Mouse (Mus musculus): ENCODE results near the gene Fzd4.

Gene Fzd4

DNA sequence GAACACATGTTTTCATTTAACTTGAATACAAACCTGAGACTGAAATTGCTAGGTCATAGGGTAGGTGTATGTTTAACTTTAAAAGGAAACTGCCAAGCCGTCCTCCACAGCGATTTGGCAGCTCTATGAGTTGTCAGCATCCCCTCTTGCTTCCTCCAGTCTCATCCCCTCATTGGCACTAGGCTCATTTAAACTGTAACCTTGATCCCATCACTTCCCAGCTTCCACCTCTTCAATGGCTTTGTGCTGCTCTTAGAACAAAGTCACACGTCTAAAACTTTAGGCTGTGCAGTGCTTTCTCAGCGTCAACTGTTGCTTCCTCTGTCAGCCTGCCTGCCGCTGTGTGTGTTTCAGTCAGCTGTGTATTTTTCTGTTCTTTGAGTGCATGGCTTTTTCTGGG, 22.9 kb downstream of the Fzd4 start:
- DNase-seq (ENCODE audit: low spot score in 2 of 2): no peak

DNA sequence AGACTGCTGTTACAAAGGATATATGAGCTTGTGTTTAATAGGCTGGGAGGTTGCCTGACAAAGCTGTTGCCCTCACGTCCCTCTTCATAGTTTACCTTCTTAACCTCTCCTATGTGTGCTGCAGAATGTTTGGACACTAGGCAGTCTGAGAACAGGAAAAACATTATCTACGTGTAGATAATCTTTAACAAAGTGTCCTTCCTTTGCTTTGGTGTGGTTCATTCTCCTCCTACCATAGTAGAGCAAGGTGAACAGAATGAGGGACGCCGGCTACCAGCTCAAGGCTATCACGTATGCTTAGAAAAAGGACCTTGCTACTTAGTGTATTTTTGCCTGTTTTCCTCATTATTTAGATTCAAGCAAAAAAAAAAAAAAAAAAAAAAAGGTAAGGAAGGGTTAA, 24.6 kb downstream of the Fzd4 start:
- no peak for DNase-seq (ENCODE audit: low spot score in 2 of 2)

DNA sequence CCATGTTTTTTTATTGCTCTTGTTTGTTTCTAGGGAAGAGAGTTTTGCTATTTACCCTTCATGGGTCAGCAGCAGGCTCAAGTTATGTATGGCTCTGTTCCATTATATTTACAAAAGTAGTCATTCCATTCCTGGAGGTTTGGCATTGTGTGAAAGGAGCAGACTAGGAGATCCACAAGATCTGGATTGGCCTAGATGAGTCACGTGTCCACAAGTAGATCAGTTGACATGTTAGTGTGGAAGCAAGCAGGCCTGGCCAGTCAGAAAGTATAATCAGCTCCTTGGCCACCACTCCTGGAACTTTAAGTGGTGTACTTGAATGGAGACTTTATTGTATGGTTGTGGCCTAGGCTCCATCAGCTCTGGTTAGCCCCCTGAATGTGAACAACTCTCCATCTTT, 25.2 kb downstream of the Fzd4 start:
- DNase-seq (ENCODE audit: low spot score in 2 of 2): no peak

DNA sequence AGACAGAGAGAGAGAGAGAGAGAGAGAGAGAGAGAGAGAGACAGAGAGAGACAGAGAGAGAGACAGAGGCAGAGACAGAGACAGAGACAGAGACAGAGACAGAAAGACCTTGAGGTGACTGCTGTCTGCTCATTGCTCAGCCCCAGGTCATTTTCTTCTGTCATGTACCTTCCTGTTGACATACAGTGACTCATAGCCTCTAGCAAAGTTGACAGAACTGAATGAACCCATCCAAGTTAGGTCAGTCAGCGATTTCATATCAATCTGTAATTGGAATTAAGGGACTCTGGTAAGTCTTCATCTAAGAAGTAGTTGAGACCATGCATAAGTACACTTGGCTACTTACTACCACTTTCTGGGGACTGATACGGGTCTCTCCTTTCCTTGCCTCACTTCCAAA, 27.0 kb downstream of the Fzd4 start:
- no peak for DNase-seq (ENCODE audit: low spot score in 2 of 2)

DNA sequence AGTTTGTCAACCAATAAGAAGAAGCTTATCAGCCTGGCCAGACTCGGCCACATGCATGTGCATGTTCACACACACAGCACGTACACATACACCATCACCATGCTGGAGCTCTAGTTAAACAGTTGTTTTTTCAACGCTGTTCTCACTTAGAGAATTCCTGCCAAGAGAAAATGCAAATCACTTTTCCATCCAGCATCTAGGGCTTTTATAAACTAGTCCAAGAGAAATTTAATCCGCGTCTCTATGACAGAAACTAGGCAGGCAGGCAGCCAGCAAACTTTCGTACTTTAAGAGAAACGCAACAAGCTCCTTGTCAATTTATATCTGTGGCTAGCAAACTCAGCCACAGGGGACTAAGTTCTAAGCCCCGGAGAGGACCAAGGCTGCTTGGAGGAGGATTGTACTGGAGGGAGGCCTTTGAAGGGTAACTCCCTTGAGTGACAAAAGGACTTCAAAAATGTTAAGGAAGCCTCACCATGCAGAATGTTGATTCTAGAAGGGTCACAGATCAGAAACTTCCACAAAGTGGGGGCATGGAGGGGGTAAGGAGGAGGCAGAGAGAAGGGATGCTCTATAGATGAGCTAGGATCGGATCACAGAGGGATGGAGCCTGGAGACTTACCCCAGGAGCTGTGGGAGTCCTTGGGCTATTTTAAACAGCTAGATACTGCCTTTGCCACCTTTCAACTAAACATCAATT, 29.2 kb downstream of the Fzd4 start:
- DNase-seq (ENCODE audit: low spot score in 2 of 2): peak; percentile 25

DNA sequence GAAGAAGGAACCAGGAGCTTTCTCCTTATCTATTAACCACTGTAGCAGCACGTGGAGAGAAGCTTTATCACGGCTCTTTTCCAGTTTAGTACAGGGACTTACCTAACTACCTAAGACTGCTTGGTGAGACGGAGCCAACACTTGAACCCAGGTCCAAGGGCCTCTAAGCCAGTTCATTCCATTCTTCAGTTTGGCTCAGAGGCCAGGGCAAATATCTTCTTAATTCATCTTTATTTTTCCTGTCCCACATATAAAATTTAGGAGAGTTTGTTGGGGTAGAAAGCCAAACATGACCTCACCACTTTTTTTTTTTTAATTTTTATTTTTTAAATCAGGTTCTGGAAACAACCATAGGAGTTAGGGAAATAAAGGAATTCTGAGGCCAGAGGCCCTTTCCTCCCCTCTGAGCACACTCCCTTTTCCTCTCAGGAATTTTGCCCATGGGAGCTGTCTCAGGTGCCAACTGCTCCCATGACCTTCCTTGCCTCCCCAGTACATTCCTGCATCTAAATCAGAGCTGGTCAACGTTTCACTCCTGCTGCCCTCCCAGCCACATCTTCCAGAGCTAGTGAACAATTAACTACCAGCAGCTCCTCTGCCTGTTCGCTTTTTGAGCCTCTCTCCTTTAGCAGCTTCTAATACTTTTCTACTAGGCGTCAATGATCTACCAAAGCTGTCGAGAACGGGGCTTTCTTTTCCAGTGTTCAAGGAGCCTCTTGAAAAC, 29.9 kb downstream of the Fzd4 start:
- DNase-seq (ENCODE audit: low spot score in 2 of 2): no peak

DNA sequence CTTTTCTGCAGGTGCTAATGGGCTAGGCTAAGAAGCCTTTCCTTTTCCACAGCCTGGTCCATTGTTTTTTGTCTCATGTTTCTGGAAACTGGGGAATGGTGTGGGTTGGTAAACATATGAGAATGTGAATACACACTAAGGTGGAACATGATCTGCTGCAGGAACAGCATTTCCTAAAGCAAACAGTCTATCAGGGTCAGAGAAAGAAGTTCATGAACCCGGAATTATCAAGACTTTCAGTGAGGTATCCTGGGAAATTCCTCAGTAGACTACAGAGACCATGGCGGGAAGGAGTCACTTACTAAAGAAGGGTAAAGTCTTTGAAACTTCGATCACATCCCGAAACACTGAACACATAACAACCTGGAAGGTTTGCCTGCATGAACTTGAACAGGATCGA, 32.2 kb downstream of the Fzd4 start:
- no peak for DNase-seq (ENCODE audit: low spot score in 2 of 2)

DNA sequence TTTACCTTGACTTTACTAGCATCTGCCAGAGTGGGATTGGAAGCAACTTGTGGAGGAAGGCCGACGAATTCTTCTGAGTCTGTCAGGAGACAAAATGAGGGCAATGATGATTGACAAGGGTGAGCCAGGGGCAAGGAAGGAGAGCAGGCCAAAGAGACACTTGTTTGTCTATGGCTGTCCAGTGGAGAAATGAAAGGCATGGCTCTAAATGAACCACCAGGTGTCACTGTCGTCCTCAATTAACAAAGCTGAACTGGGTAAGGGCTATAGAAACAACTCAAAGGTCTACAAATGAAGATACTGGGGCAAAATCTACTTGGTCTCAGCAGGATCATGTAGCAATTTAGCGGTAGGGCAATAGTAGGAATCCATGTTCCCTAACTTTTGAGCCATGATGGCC, 33.4 kb downstream of the Fzd4 start:
- DNase-seq (ENCODE audit: low spot score in 2 of 2): peak in 1 of 2 experiments; percentile 42

DNA sequence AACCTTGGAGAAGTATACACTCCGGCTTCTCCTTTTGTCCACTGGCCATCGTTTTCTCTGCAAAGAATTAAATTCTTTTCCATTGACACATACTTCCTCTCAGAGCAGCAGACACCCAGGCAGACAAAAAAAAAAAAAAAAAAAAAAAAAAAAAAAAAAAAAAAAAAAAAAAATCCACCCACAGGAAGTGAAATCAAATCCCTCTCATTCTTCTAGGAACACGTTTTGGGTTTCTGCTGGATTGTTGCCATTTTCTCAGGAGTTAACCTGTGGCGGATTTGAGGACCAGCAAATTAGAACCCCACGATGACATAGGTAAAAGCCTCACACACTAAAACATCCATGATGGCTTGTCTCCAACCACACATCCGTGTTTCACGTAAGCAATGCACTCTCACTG, 37.1 kb downstream of the Fzd4 start:
- no peak for DNase-seq (ENCODE audit: low spot score in 2 of 2)

DNA sequence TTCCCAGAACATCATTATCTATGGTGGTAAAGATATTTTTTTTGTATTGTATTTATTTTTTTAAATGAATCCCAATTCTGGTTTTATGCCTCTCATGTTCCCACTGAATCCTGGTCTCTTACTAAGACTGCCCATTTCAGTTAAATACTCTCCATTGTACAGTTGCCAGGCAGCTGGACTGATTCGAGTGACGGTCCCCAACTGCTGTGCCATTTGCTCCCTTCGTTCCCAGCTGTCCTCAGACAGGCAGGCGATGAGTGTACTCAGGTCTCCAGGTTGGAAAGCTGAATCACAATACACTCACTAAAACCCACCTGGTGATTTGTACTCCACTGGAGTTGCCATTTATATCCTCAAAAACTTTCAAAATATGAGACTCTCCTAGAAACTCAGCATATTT, 38.1 kb downstream of the Fzd4 start:
- no peak for DNase-seq (ENCODE audit: low spot score in 2 of 2)

DNA sequence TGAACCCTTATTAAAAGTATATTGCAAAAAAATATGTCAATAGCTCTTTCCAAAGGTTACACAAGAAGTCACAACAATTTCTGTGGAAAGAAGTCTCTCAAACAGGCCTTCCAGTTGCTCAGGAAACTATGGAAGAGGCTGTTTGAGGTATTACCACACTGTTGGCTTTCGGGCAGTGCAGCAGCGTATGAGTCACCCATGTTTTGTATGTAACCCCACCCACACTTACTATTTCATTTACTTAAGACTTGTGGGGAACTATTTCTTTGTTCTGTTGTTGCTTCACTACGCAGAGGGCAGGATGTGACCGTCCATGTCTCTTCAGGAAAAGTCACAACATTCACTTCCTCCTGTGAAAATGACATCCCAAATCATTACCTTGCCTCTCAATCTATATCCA, 41.0 kb downstream of the Fzd4 start:
- no peak for DNase-seq (ENCODE audit: low spot score in 2 of 2)

DNA sequence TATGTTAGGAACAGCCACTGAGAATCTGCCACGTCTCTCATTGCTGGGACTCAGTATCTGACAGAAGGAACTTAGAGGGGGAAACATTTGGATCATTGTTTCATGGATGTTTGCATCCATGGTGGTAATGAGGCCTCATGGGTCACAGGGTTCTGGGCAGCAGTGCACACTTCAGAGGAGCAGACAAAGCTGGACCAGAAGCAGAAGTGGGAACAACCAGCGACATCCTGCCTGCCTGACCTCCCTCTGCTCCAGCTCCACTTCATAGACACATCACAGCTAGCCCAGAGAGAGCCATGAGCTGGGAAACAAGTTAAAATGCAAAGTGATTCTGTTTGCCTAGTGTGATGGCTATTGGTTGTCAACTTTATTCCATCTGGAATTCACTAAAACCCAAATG, 46.2 kb downstream of the Fzd4 start:
- no peak for DNase-seq (ENCODE audit: low spot score in 2 of 2)

DNA sequence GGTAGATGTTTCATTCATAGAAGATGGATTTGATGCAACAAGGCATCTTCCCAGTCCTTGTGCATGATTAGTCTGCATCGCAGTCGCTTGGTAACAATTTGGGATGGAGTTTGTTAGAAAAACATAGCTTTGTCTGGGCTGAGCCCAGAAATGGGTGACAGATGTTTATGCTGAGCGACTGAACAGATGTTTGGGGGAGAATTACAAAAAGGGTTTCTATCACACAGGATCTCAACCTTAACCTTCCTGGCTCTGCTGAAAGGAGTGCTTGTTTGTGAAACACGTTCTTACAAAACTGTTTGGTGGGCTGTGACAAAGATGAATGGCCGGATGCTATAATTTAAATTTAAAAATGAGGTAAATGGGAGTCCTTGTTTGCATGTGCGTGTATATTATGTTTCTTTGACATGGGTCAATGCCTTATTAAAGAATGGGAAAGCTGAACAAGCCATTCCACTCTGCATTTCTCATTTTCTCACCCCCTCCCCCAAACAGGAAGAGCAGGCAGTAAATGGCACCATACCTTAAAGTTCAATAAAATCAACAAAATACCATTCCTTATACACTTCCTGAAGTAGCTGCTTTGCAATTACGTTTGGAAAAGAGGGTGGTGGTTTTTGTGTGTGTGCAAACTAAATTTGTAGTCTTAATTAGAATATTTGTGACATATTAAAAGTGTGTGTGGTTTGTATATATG, 52.4 kb downstream of the Fzd4 start:
- DNase-seq (ENCODE audit: low spot score in 2 of 2): no peak

DNA sequence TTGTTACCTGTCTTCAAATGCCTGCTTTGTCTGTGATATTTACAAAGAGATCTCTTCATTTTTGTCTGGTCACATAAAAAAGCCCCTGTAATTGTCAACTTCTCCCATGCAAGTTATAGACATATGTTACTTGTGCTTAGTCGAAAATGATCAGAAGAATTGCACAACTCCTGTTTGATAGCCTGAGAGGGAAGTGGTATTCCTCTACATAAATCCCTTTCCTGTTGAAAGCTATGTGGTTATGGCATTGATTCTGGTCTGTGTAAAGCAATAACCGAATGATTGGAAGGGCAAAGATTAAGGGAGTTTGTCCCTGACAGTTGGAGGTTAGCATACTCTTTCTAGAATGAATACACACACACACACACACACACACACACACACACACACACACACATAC, 55.5 kb downstream of the Fzd4 start:
- DNase-seq (ENCODE audit: low spot score in 2 of 2): no peak

DNA sequence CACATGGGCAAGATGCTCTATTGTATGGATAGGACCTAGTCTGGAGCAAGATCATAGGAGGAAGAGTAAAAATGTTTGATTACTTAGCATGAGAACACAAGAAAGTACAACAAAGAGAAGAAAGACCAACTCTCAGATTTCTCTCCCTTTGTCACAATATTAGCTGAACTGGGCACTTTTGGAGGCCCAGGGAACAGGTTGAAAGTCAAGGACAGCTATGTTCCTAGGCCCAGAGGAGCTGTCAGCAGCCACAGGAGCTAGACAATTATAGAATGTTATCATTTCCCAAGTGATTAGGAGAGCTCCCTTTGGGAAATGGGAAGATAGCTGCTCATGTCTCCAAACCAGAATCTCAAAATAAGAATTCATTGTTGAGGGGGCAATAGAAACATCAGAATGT, 56.8 kb downstream of the Fzd4 start:
- no peak for DNase-seq (ENCODE audit: low spot score in 2 of 2)

DNA sequence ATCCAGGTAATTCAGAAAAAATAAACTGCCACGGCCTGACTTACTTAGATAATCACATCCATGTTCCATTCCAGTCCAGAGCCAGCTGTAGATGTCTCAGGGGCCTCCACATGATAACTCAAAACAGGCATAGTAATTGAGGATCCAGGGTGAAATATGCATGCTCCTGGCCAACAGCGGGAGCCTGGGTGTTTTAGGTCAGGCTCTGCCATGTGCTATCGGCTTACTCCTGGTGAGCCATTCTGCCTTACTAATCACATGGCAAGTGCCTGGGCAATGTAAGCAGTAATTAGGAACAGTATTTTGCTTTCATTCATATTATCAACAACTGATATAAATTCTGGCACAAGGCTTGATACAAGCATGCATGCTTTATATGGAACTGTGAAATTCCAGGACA, 57.2 kb downstream of the Fzd4 start:
- DNase-seq (ENCODE audit: low spot score in 2 of 2): no peak

All from frontal cortex, postnatal 10 days (tissue).